Mouse (Mus musculus) spleen, adult 2 months (tissue): ENCODE measurements around the gene Abcc3. TPM values are rescaled to one million over a fixed set of nuclear protein-coding genes. Genes with fewer than 3 reads are reported as not detected.

Experiments
- DNase-seq, 2 experiments: peaks; one replicate each; pipeline versions ENCODE4 v3.0.0 to v3.0.0-alpha.2; 2012 to 2021; ENCODE audit warnings: low spot score in 2 of 2, low read depth in 1 of 2
- H3K27ac ChIP-seq: fragments of 200-500 bp; 2 replicates; pipeline ENCODE4 v1.5.1; 2012; ENCODE audit warnings: low read length, inconsistent platforms; ENCODE audit not compliant: insufficient read depth
- H3K27me3 ChIP-seq: fragments of 200-500 bp; 2 replicates; pipeline ENCODE4 v1.6.1; 2012; ENCODE audit warnings: mild to moderate bottlenecking, moderate library complexity, low read length, inconsistent platforms; ENCODE audit not compliant: control insufficient read depth, insufficient read depth
- H3K36me3 ChIP-seq: fragments of 200-500 bp; 2 replicates; pipeline ENCODE4 v1.6.1; 2012; ENCODE audit warnings: mild to moderate bottlenecking, low read length, inconsistent platforms; ENCODE audit not compliant: control insufficient read depth, insufficient read depth
- H3K4me1 ChIP-seq: fragments of 200-500 bp; 2 replicates; pipeline ENCODE4 v1.6.1; 2011; ENCODE audit warnings: inconsistent platforms; ENCODE audit not compliant: control insufficient read depth, insufficient read depth, insufficient read length
- H3K4me3 ChIP-seq: fragments of 200-500 bp; 2 replicates; pipeline ENCODE4 v1.5.1; 2011; ENCODE audit warnings: mild to moderate bottlenecking, inconsistent platforms; ENCODE audit not compliant: insufficient read depth, insufficient read length; ENCODE audit errors: extremely low read depth
- CTCF ChIP-seq: fragments of 200-500 bp; IDR thresholded peaks from 2 replicates; pipeline ENCODE4 v1.5.1; 2011; ENCODE audit warnings: mild to moderate bottlenecking, inconsistent platforms; ENCODE audit not compliant: insufficient read depth, insufficient read length, insufficient replicate concordance; ENCODE audit errors: extremely low read depth
- POLR2A ChIP-seq: fragments of 200-500 bp; IDR thresholded peaks from 2 replicates; pipeline ENCODE4 v1.6.1; 2011; ENCODE audit warnings: low read depth, low read length, inconsistent platforms
- WGBS: fragments of 180-500 bp; shearing (Covaris S2); methylation state at CpG from one replicate; pipeline ENCODE4 v1.1.7; 2018; 5-methylcytosine and 5-hydroxymethylcytosine counted together
- polyA plus RNA-seq: library from polyadenylated mRNA; depleted of rRNA; stranded (reverse); fragments of >200 nt; gene quantifications from 2 replicates; pipeline ENCODE4 v1.2.3, GENCODE M21; 2012

The Abcc3 gene
- polyA plus RNA-seq, 1 experiment: 58.7 TPM

DNA sequence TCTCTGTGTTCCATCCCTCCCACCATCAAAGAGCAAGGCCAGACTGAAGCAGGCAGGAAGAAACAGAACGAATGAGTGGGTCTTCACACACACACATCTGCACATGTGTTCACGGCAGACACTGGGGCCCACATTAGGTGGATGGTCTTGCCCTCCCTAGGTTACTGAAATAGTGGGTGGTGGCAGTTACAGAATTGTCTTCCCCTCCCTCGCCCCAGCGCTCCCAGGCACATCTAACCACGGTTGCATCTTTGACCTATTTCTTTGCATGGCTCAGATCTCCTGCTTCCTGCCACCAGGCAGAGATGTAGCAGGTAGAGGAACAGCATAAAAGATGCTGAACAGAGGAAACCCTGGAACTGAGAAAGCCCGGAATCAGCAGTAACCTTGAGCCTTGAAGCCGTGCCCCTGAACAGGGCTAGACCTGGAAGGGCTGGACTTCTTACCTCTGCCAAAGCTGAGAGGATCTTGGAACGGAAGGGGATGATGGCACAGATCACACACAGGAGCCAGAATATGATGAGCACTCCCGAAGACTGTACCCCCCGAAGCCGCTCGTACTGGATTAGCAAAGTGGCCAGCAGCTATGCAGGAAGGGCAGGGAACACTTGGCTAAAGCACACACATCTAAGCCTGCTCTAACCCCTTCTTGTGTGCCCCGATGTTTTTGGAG is 18.4 kb downstream of the Abcc3 start:
- no peaks in the 10 kb centered on the region for H3K36me3 ChIP-seq
- H3K27ac ChIP-seq: no peak overlapping the region
- DNase-seq: no peak
- no peak overlapping the region for H3K4me3 ChIP-seq
- 72% methylated on average over 13 of the region's 13 CpGs for WGBS
- H3K27me3 ChIP-seq: no peaks in the 10 kb centered on the region
- TF ChIP-seq POLR2A (no peak), CTCF (no peak)
- no peaks in the 10 kb centered on the region; the same call in 1 of the 2 replicates for H3K4me1 ChIP-seq

DNA sequence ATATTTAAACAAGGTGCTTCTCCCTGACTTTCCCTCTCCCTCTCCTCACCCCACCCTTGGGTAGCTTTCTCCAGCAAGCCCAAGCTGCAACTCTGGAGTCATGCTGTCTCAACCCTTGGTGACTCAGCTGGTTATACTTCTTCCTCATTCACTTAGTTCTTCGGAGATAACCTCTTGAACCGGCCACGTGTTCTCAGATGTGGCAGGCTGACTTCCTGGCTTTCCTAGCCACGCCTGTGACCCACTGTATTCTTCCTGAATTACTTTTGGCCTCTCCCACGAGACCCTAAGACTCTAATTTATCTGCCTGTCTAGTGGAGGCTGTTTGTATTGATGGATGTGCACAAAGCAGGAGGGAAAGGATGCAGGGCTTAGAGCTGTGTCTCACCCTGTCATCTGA is 22.0 kb downstream of the Abcc3 start:
- no peak for DNase-seq
- H3K4me3 ChIP-seq: no peak overlapping the region
- H3K36me3 ChIP-seq: no peaks in the 10 kb centered on the region
- no peaks in the 10 kb centered on the region for H3K27me3 ChIP-seq
- TF ChIP-seq POLR2A (no peak), CTCF (no peak)
- no peaks in the 10 kb centered on the region; the same call in 1 of the 2 replicates for H3K4me1 ChIP-seq
- no peak overlapping the region for H3K27ac ChIP-seq
- WGBS: 3% methylated on average over 5 of the region's 5 CpGs

DNA sequence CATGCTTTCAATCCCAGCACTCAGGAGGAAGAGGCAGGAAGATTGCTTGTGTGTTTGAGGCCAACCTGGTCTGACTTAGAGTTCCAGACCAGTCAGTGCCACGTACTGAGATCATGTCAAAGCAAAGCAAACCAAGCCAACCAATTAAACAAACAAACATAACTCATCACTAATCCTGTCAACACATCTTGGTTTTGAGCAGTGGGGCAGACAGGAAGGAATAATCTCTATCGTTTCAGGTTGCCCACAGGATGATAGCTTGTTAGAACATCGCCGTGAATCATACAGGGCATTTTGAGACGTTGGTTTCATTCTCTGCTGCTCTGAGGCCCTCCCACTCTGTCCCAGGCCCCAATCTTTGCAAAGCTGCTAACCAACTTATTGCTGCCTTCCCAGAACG is 22.8 kb downstream of the Abcc3 start:
- H3K27ac ChIP-seq: no peak overlapping the region
- TF ChIP-seq POLR2A (no peak), CTCF (no peak)
- DNase-seq: no peak
- no peaks in the 10 kb centered on the region; the same call in 1 of the 2 replicates for H3K4me1 ChIP-seq
- no peaks in the 10 kb centered on the region for H3K36me3 ChIP-seq
- H3K4me3 ChIP-seq: no peak overlapping the region
- WGBS: 60% methylated on average over 6 of the region's 6 CpGs
- no peaks in the 10 kb centered on the region for H3K27me3 ChIP-seq

DNA sequence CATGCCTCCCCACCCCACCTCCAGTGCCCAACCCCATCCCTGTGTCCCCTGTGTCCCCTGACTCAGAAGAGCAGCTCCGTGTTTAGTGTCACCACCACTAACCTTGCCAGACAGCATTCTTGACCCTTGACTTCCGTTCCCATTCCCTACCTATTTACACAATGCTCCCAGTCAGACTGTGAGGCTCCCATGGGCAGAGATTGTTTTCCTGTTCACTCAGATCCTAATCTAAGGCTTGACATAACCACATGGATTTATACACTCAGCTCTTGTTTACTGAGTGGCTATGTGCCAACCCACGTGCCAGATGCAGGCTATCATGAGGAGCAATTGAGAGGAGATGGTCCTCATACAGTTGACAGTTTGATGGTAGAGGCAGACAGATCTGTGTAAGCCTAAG is 27.5 kb downstream of the Abcc3 start:
- 84% methylated on average over 3 of the region's 3 CpGs for WGBS
- H3K27ac ChIP-seq: no peak overlapping the region
- H3K4me3 ChIP-seq: no peak overlapping the region
- no peaks in the 10 kb centered on the region for H3K27me3 ChIP-seq
- TF ChIP-seq POLR2A (no peak), CTCF (no peak)
- no peaks in the 10 kb centered on the region for H3K36me3 ChIP-seq
- H3K4me1 ChIP-seq: no peaks in the 10 kb centered on the region
- DNase-seq: no peak

DNA sequence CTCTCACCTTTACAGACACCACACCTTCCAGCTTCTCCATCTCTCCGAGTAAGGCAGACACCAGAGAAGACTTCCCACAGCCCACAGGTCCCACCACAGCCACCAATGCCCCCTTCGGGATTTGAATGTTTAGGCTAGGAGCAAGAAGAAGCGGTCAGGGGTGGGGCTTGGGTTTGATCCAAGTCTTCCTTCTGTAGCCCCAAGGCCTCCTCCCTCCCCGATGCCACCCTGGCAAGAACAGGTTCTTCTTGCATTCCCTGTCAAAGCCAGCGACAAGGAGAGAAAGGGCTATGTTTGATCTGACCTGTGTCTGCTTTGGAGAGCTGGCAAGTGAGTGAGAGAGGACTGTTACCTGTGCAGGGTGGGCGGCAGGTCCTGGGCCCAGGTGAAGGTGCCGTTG is 29.1 kb downstream of the Abcc3 start:
- Histone ChIP-seq H3K36me3 (no peaks in the 10 kb centered on the region), H3K4me1 (no peaks in the 10 kb centered on the region), H3K27ac (no peak overlapping the region), H3K4me3 (no peak overlapping the region), H3K27me3 (no peaks in the 10 kb centered on the region)
- WGBS: 78% methylated on average over 7 of the region's 7 CpGs
- TF ChIP-seq CTCF (no peak), POLR2A (no peak)
- no peak for DNase-seq

DNA sequence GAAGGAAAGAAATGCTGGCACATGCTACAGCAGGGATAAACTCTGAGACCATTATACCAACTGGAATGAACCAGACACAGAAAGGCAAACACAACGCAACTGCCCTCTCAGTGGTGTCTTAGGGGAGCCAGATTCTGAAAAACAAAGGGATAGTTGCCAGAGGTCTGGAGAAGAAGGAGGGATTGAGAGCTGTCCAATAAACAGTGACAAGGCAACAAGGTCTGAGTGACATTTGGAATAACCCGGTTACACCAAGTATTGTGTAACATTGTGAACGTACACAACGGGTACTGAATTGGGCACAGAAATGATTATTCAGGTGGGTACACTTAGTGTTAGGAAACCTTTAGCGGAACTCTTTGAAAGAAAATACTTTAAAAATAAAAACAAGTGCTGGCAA is 30.7 kb downstream of the Abcc3 start:
- H3K27ac ChIP-seq: no peak overlapping the region
- no peak overlapping the region for H3K4me3 ChIP-seq
- no peaks in the 10 kb centered on the region for H3K27me3 ChIP-seq
- no peak for DNase-seq
- no peaks in the 10 kb centered on the region for H3K36me3 ChIP-seq
- TF ChIP-seq CTCF (no peak), POLR2A (no peak)
- WGBS: 95% methylated on average over 5 of the region's 5 CpGs
- H3K4me1 ChIP-seq: no peaks in the 10 kb centered on the region

DNA sequence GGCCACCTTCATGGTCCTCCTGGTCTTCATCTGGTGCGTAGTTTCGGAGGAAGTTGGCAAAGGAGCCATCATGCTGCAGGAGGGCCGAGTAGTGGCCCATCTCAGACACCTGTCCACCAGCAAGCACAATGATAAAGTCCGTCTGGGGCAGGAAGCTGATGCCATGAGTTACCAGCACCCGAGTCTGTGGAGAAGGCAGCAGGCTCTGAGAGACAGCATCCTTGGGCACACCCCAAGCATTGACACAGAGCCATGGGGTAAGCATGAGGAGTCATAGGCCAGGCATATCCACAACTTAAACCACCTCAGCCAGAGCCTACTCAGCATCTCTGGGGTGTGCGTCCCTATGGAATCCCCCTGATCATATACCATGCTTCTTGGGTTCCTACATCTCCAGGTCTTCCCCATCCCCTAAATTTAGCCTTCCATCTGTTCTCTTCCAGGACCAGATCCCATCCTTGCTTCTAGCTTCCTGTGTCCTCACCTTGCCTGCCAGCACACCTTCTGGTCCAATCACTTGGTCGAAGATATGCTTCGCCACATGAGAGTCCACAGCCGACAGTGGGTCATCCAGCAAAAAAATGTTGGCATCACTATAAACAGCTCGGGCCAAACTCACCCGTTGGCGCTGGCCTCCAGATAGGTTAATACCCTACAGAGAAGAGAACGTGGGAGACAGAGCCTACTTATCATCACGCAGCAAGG is 31.5 kb downstream of the Abcc3 start:
- Histone ChIP-seq H3K4me1 (no peaks in the 10 kb centered on the region), H3K27ac (no peak overlapping the region), H3K4me3 (no peak overlapping the region), H3K27me3 (no peaks in the 10 kb centered on the region), H3K36me3 (no peaks in the 10 kb centered on the region)
- 92% methylated on average over 14 of the region's 14 CpGs for WGBS
- DNase-seq: no peak
- TF ChIP-seq CTCF: no peak
- TF ChIP-seq POLR2A: no peak
